Mouse (Mus musculus): Measurements from ENCODE around the gene Txn1. TPM values are rescaled to one million over a fixed set of nuclear protein-coding genes. Genes with fewer than 3 reads are reported as not detected.

Txn1 gene
- 10 to 100 TPM; 69.4 to 71.6 TPM for total RNA-seq (2021)
- long read RNA-seq, experiment 1, transcript Txn1-201 (5 exons, 1,051 nt): major isoform, 32 of 35 reads
- long read RNA-seq, experiment 1, partial matches to known transcripts: 3 of 35 reads
- long read RNA-seq, experiment 1, other reads (novel, unspliced or antisense): 0 of 35 reads
- long read RNA-seq, experiment 2, transcript Txn1-201 (5 exons, 1,051 nt): major isoform, 29 of 30 reads
- long read RNA-seq, experiment 2, partial matches to known transcripts: 0 of 30 reads
- long read RNA-seq, experiment 2, other reads (novel, unspliced or antisense): 1 of 30 reads

DNA sequence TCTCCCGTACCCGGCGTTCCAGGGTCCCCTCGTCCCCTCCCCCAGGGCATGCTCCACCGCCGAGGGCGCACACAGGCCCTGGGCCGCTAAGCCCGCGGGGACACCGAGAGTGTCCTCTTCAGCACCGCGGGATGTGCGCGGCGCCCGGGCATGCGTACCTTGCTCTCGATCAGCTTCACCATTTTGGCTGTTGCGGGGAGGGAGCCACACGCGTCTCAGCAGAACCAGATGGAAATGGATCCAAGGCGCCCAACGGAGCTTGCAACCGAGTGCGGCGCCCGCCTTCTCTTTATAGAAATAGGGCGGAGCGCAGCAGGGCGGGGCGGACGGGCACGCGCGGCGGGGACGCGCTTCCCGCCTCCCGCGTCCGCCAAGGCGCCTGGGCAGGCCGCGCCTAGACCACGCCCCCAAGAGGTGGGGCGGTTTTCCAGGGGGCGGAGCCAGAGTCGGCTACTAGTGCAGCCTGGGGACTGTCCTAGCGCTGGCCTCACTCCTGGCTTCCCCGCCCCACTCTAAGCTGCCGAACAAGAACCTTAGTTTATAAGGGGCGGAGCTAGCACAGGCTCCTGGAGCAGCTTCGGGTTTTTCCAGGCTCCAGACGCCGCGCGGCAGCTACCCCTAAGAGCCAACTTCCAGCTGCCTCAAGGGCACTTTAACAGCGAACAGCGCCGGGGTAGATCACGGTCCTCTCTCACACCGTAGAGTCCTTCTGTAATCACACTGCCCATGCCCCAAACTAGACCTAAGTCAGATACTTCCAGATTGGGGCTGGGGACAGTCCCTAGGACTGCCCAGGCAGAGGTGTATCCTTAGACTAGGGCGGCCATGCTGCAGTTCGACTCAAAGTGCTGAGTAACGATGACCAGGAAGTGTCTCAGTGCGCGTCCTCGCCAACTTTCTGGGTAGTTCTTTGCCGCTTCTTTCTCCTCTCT, at the start of gene Txn1:
Gene Txn1, minus strand, starts transcription at position 383 of the 932 bp plus-strand sequence.
- DNase-seq (ENCODE audit: low spot score): peak; percentile 98

DNA sequence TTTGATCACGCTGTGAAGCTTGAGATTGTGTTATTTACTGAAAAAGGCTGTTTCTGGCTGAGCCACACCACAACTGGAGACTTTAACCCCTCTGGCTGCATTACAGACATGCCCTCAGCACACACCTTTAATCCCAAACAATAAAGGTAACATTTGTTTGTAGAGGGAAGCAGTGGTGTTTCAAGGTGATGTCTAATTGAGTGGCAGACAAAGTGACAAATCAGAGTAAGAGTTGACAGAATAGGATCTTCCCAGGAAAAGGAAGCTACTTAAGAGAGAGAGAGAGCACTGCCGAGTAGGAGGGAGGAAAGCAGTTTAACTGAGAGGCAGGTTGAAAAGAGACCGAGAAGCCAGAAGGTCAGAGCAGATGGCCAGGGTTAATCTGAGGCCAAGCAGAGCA, 47.3 kb upstream of the Txn1 start:
- no peak for DNase-seq (ENCODE audit: low spot score)

DNA sequence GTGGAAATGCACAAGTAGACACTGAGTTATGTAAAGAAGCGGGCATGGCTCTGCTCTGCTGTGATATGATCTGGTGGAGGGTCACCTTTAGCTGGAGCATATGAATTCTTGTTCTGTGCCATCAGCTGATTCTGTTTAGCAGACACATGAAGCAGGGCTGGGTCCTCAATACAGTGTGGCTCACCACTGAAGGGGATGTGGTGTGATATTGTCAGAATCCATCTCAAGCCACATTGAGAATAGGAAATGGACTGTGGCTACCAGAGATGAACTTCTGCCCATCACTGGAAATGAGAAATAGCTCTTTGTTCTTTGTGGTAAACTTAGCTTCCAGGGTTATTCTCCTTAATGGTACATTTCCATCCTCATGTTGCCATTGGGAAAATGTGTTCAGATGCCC, 35.2 kb upstream of the Txn1 start:
- no peak for DNase-seq (ENCODE audit: low spot score)

DNA sequence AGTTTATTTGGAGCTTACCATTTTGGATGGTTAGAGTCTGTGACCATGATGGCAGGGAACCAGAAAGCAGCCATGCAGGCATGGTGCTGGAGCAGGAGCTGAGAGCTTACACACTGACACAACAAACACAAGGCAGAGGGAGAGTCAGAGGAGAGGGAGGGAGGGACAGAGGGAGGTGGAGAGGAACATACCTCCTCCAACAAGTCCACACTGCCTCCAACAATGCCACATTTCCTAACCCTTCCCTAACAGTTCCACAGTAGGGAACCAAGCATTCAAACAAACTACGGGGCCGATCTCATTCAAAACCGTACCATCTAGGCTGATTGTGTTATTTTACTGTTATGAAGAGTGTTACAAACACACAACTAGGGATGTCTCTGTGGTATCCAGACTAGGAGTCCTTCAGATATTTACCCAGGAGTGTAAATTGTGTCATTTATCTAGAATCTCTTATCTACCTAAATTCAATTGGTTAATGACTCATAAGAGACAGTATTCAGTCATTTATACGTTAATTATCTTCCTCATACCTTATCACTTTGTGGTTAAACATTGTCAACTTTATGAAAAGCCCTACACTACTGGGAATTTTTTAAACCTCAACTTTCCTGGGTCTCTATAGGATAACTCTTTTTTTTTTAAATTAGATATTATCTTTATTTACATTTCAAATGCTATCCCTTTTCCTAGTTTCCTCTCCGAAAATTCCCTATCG, 18.3 kb upstream of the Txn1 start:
- DNase-seq (ENCODE audit: low spot score): no peak

DNA sequence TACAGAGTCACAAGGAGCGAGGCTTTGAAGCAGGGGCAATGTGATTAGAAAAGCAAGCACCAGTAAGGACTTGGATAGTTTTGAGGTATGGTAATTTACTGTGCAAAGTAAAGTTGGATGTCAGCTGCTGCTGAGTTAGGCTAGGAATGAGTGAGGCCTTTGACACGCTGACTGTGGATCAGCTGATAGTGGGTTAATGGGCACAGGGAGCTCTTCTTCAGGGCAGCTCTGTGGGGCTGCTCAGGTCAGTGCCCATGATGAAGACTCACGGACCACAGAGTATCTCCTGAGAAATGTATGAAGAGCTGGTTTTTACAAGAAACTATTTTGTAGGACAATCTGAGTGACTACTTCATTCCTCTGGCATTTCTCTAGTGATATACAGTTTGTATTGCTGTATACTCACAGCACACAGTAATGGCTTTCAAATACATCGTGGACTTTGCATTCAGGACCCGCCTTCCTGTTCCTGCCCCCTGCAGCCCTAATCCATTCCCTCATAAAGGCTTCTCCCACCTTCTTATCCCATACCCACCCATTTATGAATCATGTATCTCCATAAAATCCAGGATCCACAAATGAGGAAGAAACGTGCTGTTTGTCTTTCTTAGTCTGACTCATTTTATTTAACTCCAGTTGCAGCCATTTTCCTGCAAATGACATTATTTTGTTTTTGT, 17.5 kb upstream of the Txn1 start:
- DNase-seq (ENCODE audit: low spot score): no peak

DNA sequence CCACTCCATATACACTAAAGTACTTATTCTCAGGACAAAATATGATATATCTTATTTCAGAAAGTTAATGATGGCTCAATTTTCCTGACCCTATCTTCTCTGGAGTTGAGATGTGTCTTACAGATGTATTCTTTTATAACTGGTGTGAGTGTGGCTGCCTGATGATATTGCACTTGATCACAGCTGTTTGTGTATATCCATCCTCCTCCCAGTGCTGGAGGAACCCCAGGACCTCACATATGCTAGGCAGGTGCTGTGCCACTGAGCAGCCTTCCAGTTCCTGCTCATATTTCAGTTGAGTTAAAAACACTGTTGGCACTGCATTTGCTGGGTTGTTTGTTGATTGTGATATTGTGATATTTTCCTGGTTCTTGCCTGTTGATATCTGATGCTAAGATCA, 14.1 kb upstream of the Txn1 start:
- DNase-seq (ENCODE audit: low spot score): no peak

DNA sequence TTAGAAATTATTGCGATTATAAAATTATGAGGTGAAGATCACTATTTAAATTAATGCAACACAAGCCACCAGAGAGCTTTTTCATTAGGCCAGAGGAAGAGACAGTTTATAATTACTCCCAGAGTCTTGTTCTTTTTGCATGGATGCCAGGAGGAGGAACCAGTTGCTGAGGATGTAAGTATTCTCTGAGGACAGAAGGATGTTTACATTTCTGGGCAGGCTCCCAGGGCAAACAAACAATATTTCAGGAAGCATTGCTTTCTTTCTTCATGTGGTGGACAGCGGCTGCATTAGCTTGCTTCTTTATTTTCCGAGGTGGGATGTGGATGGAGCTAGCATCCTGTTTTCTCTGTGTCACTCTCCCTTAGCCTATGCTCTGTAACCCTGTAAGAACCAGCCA, 11.0 kb upstream of the Txn1 start:
- DNase-seq (ENCODE audit: low spot score): no peak

DNA sequence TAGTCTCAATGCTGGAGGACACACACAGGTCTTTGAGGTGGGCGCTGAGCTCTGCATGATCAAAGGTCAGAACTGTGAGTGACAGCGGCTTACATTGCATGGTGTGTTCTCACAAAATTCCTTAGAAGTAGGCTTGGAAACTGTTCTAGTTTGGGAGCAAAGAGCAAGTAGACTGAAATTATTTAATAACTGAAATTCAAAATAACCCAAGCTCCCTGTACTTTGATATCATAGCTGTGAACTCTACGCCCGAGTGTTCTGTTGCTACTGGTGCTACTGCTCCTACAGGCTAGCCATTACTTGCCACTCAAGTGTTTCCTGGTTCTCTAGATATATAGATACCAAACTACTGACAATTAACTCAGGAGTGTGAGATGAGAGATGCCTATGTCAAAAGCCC, 9.3 kb upstream of the Txn1 start:
- no peak for DNase-seq (ENCODE audit: low spot score)

DNA sequence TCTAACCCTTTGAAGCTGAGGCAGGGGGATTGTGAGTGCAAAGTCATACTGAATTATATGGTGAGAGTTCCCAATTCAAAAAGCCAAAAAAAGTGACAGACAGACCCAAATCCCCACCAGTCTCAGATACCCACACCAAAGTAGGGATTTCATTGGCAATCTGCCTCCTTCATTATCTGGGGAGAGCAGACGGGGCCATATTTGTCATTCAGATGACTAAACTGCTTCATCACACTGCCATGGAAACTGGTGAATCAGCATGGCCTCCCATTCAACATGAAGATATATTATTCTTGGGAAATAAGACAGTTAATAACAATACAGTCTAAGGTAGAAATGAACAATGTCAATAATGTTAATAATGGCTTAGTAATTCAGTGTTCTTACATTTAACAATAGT, 7.9 kb upstream of the Txn1 start:
- DNase-seq (ENCODE audit: low spot score): no peak

DNA sequence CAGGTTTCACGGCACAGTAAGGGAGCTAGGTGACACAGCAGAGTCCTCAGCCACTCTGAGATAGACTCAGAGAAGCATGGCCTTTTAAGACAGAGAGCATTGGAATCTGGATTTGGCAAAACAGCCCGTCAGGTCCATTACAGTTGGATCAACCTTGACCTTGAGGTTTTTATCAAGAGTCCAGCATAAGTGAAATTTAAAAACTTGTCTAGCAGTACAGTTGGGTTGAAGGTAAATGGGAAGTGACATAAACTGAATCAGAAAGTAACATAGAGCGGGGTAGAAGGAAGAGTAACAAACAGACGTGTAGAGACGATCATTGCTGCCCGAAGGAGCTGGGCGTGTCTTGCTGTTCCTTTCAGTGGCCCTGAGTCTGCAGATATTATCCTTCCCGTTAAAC, 2.8 kb upstream of the Txn1 start:
- DNase-seq (ENCODE audit: low spot score): no peak

DNA sequence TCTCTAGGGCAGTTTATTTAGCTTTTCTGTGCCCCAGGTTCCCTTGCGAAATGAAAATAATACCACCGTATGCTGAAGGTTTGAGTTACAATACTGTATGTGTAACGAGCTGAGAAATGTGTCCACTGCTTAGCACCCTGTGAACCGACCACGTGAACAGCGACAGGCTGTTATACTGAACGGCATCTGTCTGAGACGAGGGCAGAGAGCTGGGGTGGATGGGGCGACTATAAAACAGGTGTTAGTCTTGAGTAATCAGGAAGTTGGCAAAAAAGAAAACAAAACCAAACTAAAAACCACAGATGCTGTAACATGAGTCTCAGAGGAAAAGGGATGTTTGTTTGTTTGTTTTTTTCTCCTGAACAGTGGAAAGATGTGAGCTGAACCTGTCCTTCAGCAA, 1.9 kb upstream of the Txn1 start:
- DNase-seq (ENCODE audit: low spot score): peak; percentile 20

DNA sequence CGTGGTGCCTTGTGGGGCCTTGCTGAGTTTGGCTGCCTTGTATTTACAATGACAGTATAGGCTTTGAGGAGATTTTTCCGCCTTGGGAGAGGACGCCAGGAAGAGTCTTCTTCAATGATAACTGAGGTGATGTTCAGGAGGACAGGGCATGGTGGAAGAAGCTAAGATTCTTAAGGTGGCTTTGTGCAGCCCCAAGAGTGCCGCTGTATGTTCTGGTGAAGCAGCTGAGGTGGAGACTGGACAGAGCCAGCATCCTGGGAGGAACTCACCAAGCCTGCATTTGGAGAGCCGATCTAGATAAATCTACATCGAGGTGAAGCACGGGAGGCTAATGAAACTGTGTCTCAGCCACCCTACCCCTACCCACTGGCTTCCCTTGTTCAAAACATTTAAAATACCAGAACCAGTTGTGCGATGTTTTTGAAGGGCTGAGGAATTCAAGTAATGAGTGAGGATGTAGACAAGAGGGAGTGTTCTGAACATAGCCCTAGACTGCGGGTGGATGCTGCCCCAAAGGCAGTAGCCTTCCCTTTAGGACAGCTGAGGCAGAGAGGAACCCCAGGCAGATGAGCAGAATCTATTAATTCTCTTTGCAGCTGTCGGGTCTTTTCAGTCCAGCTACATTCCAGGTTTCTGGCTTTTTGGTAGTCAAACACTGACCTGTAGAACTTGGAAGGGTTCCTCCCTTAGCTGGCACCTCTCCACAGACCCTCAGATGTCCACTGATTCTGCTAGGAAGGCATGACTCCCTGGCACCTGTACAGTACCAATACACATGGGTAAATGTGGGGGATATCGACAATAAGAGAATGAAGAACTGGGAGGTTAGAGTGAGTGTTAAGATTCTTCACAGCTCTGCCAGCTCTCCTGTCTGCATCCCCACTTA, 1.2 kb upstream of the Txn1 start:
- no peak for DNase-seq (ENCODE audit: low spot score)

DNA sequence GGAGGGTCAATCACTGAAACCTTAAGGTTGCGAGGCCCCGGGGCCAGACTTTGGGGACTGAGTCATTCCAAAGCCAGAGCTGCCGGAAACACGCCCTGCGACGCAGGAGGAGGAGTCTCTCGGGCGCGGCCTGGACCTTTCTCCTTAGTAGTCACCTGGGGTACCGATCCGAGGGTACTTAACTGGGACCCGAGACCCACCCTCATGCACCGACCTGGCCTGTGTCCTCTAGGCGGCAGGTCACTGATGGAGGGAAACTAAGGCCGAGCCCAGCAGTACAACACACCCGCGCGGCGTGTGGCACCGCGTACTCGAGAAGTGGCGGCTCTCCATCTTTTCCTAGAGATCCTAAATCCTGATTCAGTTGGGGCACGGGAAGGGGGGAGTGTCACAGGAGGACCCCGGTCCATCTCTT, 660 bp downstream of the Txn1 start:
- peak; percentile 70 for DNase-seq (ENCODE audit: low spot score)

DNA sequence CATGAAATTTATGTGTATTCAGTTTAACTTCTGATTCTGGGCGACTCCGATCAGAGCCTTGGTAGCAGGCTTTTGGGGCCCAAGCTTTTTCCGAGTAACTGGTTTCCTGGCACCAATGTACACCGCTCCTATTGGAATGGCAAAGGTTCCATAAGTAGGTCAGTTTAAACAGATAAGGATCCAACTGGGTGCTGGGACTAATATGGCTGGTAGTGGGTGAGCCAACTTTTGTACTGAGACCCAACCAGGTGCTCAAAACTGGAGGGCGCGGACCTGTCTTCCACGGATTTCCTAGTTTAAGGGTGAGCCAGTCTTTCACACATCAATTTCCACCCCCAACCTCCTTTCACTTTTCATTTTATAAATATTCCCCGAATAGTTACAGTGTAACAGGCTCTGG, 1.2 kb downstream of the Txn1 start:
- DNase-seq (ENCODE audit: low spot score): no peak

DNA sequence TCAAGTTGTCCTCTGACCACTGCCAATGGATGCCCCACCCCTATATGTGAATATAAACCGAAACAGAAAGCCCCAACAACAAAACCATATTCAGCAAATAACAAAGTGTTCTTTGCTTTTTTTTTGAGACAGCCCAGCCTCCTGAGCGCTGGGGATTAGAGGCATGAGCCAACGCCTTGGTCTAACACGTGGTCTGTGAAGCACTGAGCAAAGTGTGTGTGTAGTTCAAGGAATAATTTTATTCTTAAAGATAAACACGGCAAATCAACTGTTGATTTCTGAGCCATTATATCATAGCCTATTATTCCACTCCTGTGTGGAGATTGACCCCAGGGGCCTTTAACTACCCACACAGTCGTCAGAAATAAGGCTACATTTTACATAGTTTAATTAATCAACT, 1.6 kb downstream of the Txn1 start:
- DNase-seq (ENCODE audit: low spot score): no peak

DNA sequence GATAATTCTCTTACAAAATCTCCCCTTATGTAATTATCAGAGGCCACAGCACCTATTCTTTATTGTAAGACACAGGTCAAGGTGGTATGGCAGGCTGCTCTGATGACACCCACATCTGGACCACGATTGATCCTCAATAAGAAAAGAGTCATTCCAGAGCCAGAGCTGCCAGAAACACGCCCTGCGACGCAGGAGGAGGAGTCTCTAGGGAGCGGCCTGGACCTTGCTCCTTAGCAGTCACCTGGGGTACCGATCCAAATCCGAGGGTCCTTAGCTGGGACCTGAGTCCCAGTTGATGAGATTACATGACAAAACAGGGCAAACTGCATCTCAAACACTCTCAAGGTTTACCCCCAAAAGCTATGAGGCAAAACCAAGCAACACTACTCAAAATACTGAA, 2.4 kb downstream of the Txn1 start:
- no peak for DNase-seq (ENCODE audit: low spot score)

DNA sequence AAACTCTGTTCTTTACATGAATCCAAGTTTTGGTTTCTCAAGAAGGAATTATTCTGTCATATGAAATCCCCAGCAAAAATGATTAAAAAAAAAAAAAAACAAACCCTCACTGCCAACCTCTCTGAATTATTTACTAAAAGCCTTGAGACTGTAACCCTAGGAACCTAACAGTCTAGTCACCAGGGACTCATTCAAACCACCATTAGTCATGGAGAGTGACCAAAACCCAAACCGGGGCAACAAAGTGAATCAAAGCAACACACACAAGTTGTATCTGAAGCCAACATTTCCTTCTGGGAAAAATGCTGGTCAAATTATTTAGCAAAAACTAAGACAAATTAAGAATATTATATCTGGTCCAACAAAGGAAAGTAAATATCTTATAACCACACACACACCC, 3.3 kb downstream of the Txn1 start:
- peak; percentile 15 for DNase-seq (ENCODE audit: low spot score)

DNA sequence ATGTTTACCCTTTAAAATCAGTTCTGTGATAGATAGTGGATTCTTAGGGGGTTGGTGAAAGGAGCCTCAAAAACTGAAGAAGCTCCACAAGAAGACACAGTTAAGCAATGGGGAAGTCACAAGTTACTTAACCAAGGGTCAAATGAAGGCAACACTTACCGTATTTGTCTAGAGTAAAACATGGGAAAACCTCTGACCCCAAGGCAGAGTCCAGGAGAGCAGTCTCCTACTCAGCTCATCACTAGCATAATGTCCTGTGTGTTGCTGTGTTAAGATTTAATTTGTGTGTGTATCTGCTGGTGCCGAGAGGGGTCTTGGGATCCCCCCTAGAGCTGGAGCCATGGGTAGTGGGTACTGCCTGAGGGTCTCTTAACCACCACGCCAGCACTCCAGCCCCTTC, 3.8 kb downstream of the Txn1 start:
- DNase-seq (ENCODE audit: low spot score): no peak

DNA sequence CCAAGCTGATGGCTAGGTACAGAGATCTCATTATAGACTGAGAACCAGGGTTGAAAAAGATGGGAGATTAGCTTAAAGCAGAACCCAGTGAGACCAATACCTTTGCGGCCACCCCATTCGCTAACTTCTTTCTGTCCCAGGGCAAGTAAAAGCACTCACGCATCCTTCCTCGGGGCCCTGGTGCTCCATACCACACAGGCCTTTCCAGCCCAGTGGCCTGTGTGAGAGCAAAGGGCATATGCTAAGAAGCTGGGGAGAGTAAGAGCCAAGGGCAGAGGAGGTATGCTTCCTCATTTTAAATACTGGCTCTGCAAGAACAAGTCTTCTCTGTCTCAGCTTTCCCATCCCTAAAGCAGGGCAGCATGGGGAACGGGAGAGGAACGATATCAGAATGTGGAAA, 6.3 kb downstream of the Txn1 start:
- DNase-seq (ENCODE audit: low spot score): no peak

DNA sequence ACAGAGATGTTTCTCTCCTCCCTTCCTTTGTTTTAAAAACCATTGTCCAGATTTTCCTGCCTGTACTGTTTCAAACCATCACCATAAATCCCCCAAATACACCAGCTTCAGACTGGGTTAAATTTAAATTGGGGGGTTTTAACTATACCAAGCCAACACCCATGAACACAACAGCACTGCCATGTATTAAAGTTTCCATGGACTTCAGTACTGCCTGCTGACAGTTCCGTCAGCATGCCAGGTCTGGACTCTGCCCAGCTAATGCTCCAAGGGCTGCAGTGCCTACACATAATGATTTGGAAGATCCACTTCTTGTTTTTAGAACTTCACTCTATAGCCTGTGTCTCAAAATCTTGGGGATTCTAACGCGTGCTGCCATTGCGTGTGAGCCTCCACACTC, 8.7 kb downstream of the Txn1 start:
- DNase-seq (ENCODE audit: low spot score): no peak

DNA sequence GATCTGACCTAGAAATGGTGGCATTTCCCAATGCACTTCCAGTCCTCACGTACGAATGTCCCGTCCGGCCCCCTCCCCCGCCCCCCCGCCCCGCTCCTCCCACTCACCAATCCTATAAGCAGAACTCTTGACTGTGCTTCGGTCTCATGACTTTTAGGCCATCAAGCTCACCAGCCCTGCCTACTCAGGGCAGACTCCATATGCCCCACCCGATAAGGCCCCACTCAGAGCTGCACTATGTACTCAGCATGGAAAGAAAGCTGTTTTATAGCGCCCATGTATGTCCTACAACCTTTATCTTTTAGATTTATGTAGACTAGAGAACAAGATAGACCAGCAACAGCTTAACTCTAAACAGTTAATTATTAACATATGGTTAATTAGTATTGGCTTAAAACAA, 9.2 kb downstream of the Txn1 start:
- no peak for DNase-seq (ENCODE audit: low spot score)
